Mouse (Mus musculus) liver, embryonic 14.5 days (tissue): ENCODE results near the gene Fam160b1.

Experiments used
- CTCF ChIP-seq: IDR thresholded peaks from 2 replicates; pipeline ENCODE4 v1.5.1; 2016; ENCODE audit warnings: antibody characterized with exemption, low read depth, control low read depth
- EP300 ChIP-seq: IDR thresholded peaks from 2 replicates; pipeline ENCODE4 v1.6.1; 2016; ENCODE audit warnings: antibody characterized with exemption, low read depth

GRCm38 (mm10) chr19:57375161-57375560, 14.7 kb downstream of the Fam160b1 start:
- TF ChIP-seq CTCF (no peak), EP300 (no peak)
